Mouse (Mus musculus): ENCODE data around the gene Cacnb3.

DNA sequence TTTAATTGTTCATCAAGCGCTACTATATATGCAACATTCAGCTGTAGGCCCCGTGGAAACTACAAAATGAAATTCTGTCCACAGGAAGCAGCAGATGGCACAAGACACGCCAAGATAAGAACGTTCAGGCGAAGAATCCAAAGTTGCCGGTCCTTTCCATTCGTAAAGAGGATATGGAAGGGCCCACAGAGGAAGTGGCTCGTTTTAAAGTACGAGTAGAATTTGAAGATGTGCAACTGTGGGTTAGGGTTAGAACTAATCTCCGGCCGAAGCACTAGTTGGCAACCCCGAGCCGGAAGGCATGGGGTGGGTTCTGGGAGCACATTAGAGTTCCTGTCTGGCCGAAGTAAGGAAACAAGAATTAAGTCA is 31.5 kb downstream of the Cacnb3 start:
- TF ChIP-seq CTCF (IDR thresholded peaks at IDR 0.05; ENCODE audit: low read depth): no peak
- TF ChIP-seq EP300 (IDR thresholded peaks at IDR 0.05; ENCODE audit: low read depth): no peak
